Mouse (Mus musculus) regulatory T cell (primary cell): ENCODE measurements around the gene 2310011J03Rik.

Experiments used
- in situ Hi-C: fragments of 300-600 bp; cut with MboI, MseI; formaldehyde crosslinking; loops from one replicate; pipeline ENCODE4 v1.15.1; 2025; ENCODE audit warnings: high pct_unique_total_duplicates

Gene 2310011J03Rik

GRCm38 (mm10) chr10:80342305-80342748 is 22.0 kb upstream of the 2310011J03Rik start:
- in situ Hi-C loops = no loop called here

- in situ Hi-C loops = no loop called here
Measured at GRCm38 (mm10) chr10:80341491-80342304, 21.4 kb upstream of the 2310011J03Rik start.

- in situ Hi-C loops = no loop called here
Measured at GRCm38 (mm10) chr10:80341026-80341425, 20.7 kb upstream of the 2310011J03Rik start.

GRCm38 (mm10) chr10:80339941-80340750 is 19.8 kb upstream of the 2310011J03Rik start:
- in situ Hi-C loops = no loop called here

- in situ Hi-C loops = no loop called here
Measured at GRCm38 (mm10) chr10:80336263-80336662, 15.9 kb upstream of the 2310011J03Rik start.

GRCm38 (mm10) chr10:80332525-80332989 is 12.2 kb upstream of the 2310011J03Rik start:
- in situ Hi-C loops = no loop called here

GRCm38 (mm10) chr10:80331636-80332524 is 11.5 kb upstream of the 2310011J03Rik start:
- in situ Hi-C loops = no loop called here

GRCm38 (mm10) chr10:80330888-80331287 is 10.6 kb upstream of the 2310011J03Rik start:
- in situ Hi-C loops = no loop called here

- in situ Hi-C loops = no loop called here
Measured at GRCm38 (mm10) chr10:80330084-80330483, 9.7 kb upstream of the 2310011J03Rik start.

- in situ Hi-C loops = no loop called here
Measured at GRCm38 (mm10) chr10:80329273-80330081, 9.1 kb upstream of the 2310011J03Rik start, which contains the start of the genes Pcsk4 and Reep6. TSS of gene Pcsk4 (minus strand) at chr10:80329498. TSS of gene Reep6 (plus strand) at chr10:80329953.

GRCm38 (mm10) chr10:80325045-80325444 is 4.7 kb upstream of the 2310011J03Rik start:
- in situ Hi-C loops = no loop called here

- in situ Hi-C loops = no loop called here
Measured at GRCm38 (mm10) chr10:80324120-80325037, 4.0 kb upstream of the 2310011J03Rik start.

- in situ Hi-C loops = no loop called here
Measured at GRCm38 (mm10) chr10:80323261-80324119, 3.2 kb upstream of the 2310011J03Rik start.

GRCm38 (mm10) chr10:80322811-80323211 is 2.5 kb upstream of the 2310011J03Rik start:
- in situ Hi-C loops = no loop called here

- in situ Hi-C loops = no loop called here
Measured at GRCm38 (mm10) chr10:80321670-80322581, 1.6 kb upstream of the 2310011J03Rik start.

- in situ Hi-C loops = no loop called here
Measured at GRCm38 (mm10) chr10:80321014-80321669, 805 bp upstream of the 2310011J03Rik start.

- in situ Hi-C loops = no loop called here
Measured at GRCm38 (mm10) chr10:80317011-80317410, 3.3 kb downstream of the 2310011J03Rik start.
